Mouse (Mus musculus): ENCODE measurements around the gene Phactr1.

DNA sequence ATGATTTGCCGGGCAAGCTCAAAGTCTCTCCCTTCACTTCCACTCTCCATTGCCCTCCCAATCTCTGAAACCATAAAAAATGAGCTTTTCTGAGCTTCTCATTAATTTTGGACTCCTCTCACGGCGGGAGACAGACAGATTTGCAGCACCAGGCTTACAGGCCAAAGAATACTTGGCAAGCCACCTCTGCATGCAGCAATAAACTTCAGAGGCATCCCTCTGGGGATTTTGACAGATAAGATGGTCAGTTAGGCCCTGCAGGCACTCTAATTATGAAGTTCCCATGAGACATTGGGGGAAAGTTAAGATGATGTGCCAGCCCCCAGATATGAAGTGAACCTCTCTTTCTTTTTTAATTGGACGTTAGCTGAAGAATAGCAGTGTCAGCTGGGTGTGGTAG is 300.2 kb downstream of the Phactr1 start:
- TF ChIP-seq CTCF (IDR thresholded peaks at IDR 0.05; ENCODE audit: low read depth, low read length): no peak
- no peak for TF ChIP-seq TAL1 (conservative IDR thresholded peaks at IDR 0.05; ENCODE audit: low read depth, low read length)
- no peak for TF ChIP-seq GATA1 (IDR thresholded peaks at IDR 0.05; ENCODE audit: borderline replicate concordance, low read length)
